In genomic region chr5:147314646-147315431, GRCm38 (mm10) we compare ENCODE assay signal across 10 mouse cellular contexts. TPM values are rescaled to one million over a fixed set of nuclear protein-coding genes. Genes with fewer than 3 reads are reported as not detected.
DNase-seq lines count a peak whose midpoint lies in the region; ATAC-seq lines count a peak whose summit lies in the region.
"Had no signal": no experiment of that assay in that cellular context is flagged by ENCODE, and none has a peak within 500 bp of the region (broad histone marks: within the 10 kb centered on the region; RNA-seq: fewer than 3 reads in every experiment).

No protein-coding gene starts in this region.

- no peak overlapping the region for H3K4me2 ChIP-seq in kidney, embryonic 14.5 days (replicated peaks; ENCODE audit: low read depth, low read length)
- H3K4me2 ChIP-seq in neural tube, embryonic 11.5 days (ENCODE audit: low read depth): no peak overlapping the region
- H3K4me2 ChIP-seq in forebrain, embryonic 16.5 days (ENCODE audit: low read length): no peak overlapping the region

- no peaks in the 10 kb centered on the region for H3K4me1 ChIP-seq in kidney, embryonic 14.5 days (ENCODE audit: control insufficient read depth, insufficient read depth, low read length)
- 0 out of 2 replicates have a peak, but pooled peaks cover 3% of the 10 kb centered on the region for H3K4me1 ChIP-seq in neural tube, embryonic 11.5 days (ENCODE audit: control insufficient read depth, insufficient read depth, low read length)
- 0 out of 2 replicates have a peak, but pooled peaks cover 3% of the 10 kb centered on the region for H3K4me1 ChIP-seq in forebrain, embryonic 16.5 days (replicated peaks; ENCODE audit: control insufficient read depth, insufficient read depth, low read length)

- peak overlapping the region; percentile 7; the same call in 1 of the 2 replicates for H3K4me3 ChIP-seq in kidney, embryonic 14.5 days (ENCODE audit: low read length)
- no peak overlapping the region for H3K4me3 ChIP-seq in neural tube, embryonic 11.5 days (ENCODE audit: low read depth, low read length)
- no peak overlapping the region for H3K4me3 ChIP-seq in forebrain, embryonic 16.5 days (replicated peaks; ENCODE audit: low read length)

- H3K27me3 ChIP-seq in kidney, embryonic 14.5 days (ENCODE audit: control insufficient read depth, insufficient read depth, low read length): peaks cover 91% of the 10 kb centered on the region
- H3K27me3 ChIP-seq in neural tube, embryonic 11.5 days (ENCODE audit: control insufficient read depth, insufficient read depth, low read length): peaks cover 89% of the 10 kb centered on the region
- peaks cover 91% of the 10 kb centered on the region for H3K27me3 ChIP-seq in forebrain, embryonic 16.5 days (replicated peaks; ENCODE audit: control insufficient read depth, insufficient read depth, low read length)

- H3K9ac ChIP-seq in kidney, embryonic 14.5 days (ENCODE audit: low read depth, low read length): no peak overlapping the region
- H3K9ac ChIP-seq in neural tube, embryonic 11.5 days (ENCODE audit: low read length): no peak overlapping the region
- no peak overlapping the region for H3K9ac ChIP-seq in forebrain, embryonic 16.5 days (replicated peaks; ENCODE audit: low read depth, low read length)

- ATAC-seq in kidney, embryonic 14.5 days (ENCODE audit: low FRiP score, low TSS enrichment): no peak
- ATAC-seq in neural tube, embryonic 11.5 days (ENCODE audit: insufficient read depth, low FRiP score, low TSS enrichment): no peak
- ATAC-seq in forebrain, embryonic 16.5 days: no peak

- H3K27ac ChIP-seq in kidney, embryonic 14.5 days (ENCODE audit: low read depth, low read length): no peak overlapping the region
- no peak overlapping the region for H3K27ac ChIP-seq in neural tube, embryonic 11.5 days (ENCODE audit: low read depth, low read length)
- H3K27ac ChIP-seq in forebrain, embryonic 16.5 days (ENCODE audit: low read length): no peak overlapping the region

- no peaks in the 10 kb centered on the region for H3K9me3 ChIP-seq in kidney, embryonic 14.5 days (ENCODE audit: control insufficient read depth, low read length)
- H3K9me3 ChIP-seq in neural tube, embryonic 11.5 days (ENCODE audit: control insufficient read depth, low read length): no peaks in the 10 kb centered on the region
- H3K9me3 ChIP-seq in forebrain, embryonic 16.5 days (ENCODE audit: control insufficient read depth, low read length): no peaks in the 10 kb centered on the region

- under 1% methylated on average over 39 of the region's 39 CpGs for WGBS in kidney, embryonic 14.5 days
- under 1% methylated on average over 39 of the region's 39 CpGs for WGBS in neural tube, embryonic 11.5 days
- WGBS in forebrain, embryonic 16.5 days: under 1% methylated on average over 39 of the region's 39 CpGs

- no peaks in the 10 kb centered on the region for H3K36me3 ChIP-seq in kidney, embryonic 14.5 days (ENCODE audit: control insufficient read depth, insufficient read depth, low read length)
- H3K36me3 ChIP-seq in neural tube, embryonic 11.5 days (ENCODE audit: control insufficient read depth, insufficient read depth, low read length): no peaks in the 10 kb centered on the region
- H3K36me3 ChIP-seq in forebrain, embryonic 16.5 days (ENCODE audit: control insufficient read depth, insufficient read depth): no peaks in the 10 kb centered on the region

- no peak for DNase-seq in kidney, adult 8-10 months
- peak; percentile 45 for DNase-seq in R1 (ENCODE audit: low read depth, low spot score)
- peak; percentile 38 for DNase-seq in gastrocnemius, postnatal 14 days
- peak; percentile 31 for DNase-seq in neural tube, embryonic 11.5 days (ENCODE audit: low spot score)
- no peak for DNase-seq in urinary bladder, postnatal 4 days (ENCODE audit: low spot score in 2 of 2)
- DNase-seq: thymus, adult 18-20 months had no signal

- intact Hi-C loops in gastrocnemius, postnatal 14 days (cut with DNase I; ENCODE audit: low total_unique reads): loop anchor here (10.0 kb wide), 2 partner anchors 610 to 640 kb away; no protein-coding TSS in a partner anchor

RNA-seq across cellular contexts. Expression of gene Urad, which starts 7.4 kb away (rescaled TPM):
- not detected in 2 replicates for polyA plus RNA-seq in kidney, embryonic 14.5 days (2014; fragmentation: Nextera tagmentation; extraction: Ambion mirVana)
- not detected for total RNA-seq in gastrocnemius, postnatal 14 days (2021)
- polyA plus RNA-seq in neural tube, embryonic 11.5 days (2014; fragmentation: Nextera tagmentation; extraction: Ambion mirVana): not detected in 2 replicates
- not detected in 2 replicates for polyA plus RNA-seq in forebrain, embryonic 16.5 days (2015; fragmentation: Nextera tagmentation; extraction: Ambion mirVana)
- total RNA-seq: heart, adult 18-20 months had no signal
- polyA plus RNA-seq: lung, embryonic 16.5 days had no signal

RNA-seq across cellular contexts. Expression of gene Cdx2, which starts 7.8 kb away (rescaled TPM):
- polyA plus RNA-seq in kidney, embryonic 14.5 days (2014; fragmentation: Nextera tagmentation; extraction: Ambion mirVana): not detected in 2 replicates
- total RNA-seq in gastrocnemius, postnatal 14 days (2021): not detected
- polyA plus RNA-seq in neural tube, embryonic 11.5 days (2014; fragmentation: Nextera tagmentation; extraction: Ambion mirVana): not detected in 2 replicates
- not detected in 2 replicates for polyA plus RNA-seq in forebrain, embryonic 16.5 days (2015; fragmentation: Nextera tagmentation; extraction: Ambion mirVana)
- total RNA-seq: heart, adult 18-20 months had no signal
- polyA plus RNA-seq: lung, embryonic 16.5 days had no signal

RNA-seq across cellular contexts. Expression of gene Pdx1, which starts 45.1 kb away (rescaled TPM):
- 0.19 TPM in 1 of 2 replicates, not detected in the other for polyA plus RNA-seq in kidney, embryonic 14.5 days (2014; fragmentation: Nextera tagmentation; extraction: Ambion mirVana)
- not detected for total RNA-seq in gastrocnemius, postnatal 14 days (2021)
- polyA plus RNA-seq in neural tube, embryonic 11.5 days (2014; fragmentation: Nextera tagmentation; extraction: Ambion mirVana): not detected in 2 replicates
- polyA plus RNA-seq in forebrain, embryonic 16.5 days (2015; fragmentation: Nextera tagmentation; extraction: Ambion mirVana): not detected in 2 replicates
- total RNA-seq: heart, adult 18-20 months had no signal
- polyA plus RNA-seq: lung, embryonic 16.5 days had no signal

Comparison
In these comparisons a context has a peak if more than half of its experiments do, and no peak if none do; other contexts are left out.
1. DNase-seq: peak in R1 (single experiment), gastrocnemius, postnatal 14 days (single experiment) and neural tube, embryonic 11.5 days (single experiment); none in kidney, adult 8-10 months (0 of 2) and urinary bladder, postnatal 4 days (0 of 2).